Mouse (Mus musculus) urinary bladder, postnatal 10 days (tissue): Measurements from ENCODE around the gene BB287469.
"Not testable (repeated sequence)": the region's sequence is repeated elsewhere in the genome, so short reads cannot be mapped to it uniquely, and the experiment has no call there.

ENCODE experiments used
- DNase-seq: peaks from one replicate; pipeline ENCODE4 v3.0.0; 2022; ENCODE audit warnings: low spot score

Gene BB287469

DNA sequence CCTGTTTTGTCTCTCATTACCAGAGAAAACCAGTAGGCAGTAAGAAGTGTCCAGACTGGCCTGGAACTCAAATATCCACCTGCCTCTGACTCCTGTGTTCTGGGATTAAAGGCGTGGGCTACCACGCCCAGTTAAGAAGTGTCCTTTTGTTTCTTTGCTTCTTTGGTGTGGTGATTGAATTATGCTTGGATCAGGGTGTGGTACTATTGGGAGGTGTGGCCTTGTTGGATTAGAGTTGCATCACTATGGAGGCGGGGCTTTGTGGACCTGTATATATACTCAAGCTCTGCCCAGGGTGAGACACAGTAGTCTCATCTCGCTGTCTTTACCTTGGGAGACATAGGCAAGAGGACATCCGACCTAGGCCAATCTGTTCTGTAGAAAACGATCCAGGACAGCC lies at the start of gene BB287469:
TSS of gene BB287469 (plus strand) at position 301 of the 400 bp plus-strand sequence.
- not testable (repeated sequence) for DNase-seq

DNA sequence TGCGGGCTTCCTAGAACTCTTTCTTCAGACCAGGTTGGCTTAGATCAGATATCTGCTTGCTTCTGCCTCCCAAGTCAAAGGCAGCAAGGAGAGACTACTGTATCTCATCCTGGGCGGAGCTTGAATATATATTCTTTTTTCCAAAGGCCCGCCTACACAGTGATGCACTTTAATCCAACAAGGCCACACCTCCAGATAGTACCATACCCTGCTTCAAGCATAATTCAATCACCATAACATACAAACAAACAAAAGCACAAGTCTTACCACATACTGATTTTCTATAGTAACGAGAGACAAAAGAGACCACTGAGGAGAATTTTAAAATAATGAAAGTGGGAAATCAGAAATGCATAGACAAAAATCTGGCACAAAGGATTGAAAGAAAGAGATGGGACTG lies 40.7 kb upstream of the BB287469 start, which contains the start of gene Gm21319:
TSS of gene Gm21319 (minus strand) at position 101 of the 400 bp plus-strand sequence.
- not testable (repeated sequence) for DNase-seq

DNA sequence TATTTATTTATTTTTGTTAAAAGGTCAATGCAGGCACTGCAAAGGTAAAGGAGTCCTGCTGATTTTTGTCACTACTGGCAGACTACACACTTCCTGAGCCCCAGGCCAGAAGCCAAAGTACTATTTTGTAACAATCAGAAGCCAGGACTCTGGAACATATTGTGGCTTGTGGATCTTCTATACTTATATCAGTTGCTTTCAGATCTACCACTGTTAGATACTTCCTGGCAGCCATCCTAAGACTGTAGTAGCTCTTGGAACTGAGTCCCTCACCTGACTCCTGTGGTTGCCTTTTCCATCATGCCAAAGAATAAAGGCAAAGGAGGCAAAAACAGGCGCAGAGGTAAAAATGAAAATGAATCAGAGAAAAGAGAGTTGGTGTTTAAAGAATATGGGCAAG lies 21.2 kb upstream of the BB287469 start, which contains the start of gene Gm21936:
TSS of gene Gm21936 (plus strand) at position 301 of the 400 bp plus-strand sequence.
- not testable (repeated sequence) for DNase-seq

DNA sequence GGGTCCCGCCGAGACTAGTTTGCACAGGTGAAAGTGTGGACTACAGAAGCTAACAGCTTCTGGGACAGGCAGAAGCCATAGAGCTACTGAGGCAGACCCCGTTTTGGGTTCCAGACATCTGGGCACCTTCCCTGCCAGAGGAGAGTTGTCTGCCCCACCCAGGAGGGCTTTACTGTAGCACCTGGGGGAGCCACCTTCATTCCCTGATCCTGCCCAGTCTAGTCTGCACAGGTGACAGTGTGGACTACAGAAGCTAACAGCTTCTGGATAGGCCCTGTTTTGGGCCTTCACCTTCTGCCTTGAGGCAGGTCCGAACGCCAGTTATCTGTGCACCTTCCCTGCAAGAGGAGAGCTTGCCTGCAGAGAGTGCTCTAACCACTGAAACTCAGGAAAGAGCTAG lies 18.4 kb upstream of the BB287469 start:
- DNase-seq: not testable (repeated sequence)

DNA sequence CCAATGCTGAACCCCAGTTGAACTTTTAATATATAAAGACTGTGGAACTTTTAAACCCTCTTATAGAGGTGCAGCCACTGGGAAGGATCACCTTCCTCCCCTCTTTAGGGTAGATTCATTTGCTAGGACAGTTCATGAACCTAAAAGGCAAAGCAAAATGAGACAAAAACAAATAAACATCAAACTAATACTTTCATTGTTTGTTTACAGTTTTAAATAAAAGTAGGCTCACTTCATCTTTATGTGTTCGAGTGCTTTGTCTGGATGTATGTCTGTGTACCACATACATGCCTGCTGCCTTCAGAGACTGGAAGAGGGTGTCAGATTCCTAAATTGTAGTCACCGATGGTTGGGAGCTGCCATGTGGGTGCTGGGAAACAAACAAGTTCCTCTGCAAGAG lies 25.9 kb downstream of the BB287469 start, which contains the start of gene Gm2001:
TSS of gene Gm2001 (minus strand) at position 101 of the 400 bp plus-strand sequence.
- DNase-seq: not testable (repeated sequence)

DNA sequence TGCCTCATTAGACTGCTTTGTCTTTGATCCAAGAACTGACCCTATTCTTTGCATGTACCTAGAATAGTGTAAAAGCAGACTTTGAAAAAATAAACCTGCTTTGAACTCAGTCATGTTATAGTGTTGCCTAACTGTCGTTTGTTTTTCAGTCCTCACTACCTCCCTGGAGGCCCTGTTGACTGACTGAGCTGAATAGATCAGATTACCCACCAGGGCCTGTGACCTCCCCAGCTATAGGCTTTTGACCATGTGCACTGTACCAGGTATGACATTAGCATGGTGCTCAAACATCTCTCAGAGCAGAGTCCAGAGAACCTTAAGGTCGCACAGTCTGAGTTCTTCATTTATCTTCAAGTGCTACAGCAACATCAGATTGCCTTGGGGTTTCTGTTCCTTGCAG lies 34.3 kb downstream of the BB287469 start:
- DNase-seq: not testable (repeated sequence)

DNA sequence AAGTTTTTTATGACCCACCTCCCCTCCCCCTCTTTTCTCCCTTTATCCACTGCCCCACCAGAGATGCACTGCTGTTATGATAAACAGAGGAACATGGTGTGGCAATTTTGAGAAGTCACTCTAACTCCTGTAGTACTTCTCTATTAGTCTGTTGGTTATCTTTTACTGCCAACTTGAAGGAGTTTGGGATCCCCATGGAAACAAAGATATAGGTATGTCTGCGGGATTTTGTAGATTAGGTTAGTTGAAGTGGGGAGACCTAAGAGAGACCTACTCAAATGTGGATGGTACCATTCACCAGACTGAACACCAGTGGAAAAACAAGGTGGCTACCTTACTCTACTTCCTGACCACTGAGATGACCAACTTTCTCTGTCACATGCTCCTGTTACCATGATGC lies 39.7 kb downstream of the BB287469 start:
- not testable (repeated sequence) for DNase-seq

DNA sequence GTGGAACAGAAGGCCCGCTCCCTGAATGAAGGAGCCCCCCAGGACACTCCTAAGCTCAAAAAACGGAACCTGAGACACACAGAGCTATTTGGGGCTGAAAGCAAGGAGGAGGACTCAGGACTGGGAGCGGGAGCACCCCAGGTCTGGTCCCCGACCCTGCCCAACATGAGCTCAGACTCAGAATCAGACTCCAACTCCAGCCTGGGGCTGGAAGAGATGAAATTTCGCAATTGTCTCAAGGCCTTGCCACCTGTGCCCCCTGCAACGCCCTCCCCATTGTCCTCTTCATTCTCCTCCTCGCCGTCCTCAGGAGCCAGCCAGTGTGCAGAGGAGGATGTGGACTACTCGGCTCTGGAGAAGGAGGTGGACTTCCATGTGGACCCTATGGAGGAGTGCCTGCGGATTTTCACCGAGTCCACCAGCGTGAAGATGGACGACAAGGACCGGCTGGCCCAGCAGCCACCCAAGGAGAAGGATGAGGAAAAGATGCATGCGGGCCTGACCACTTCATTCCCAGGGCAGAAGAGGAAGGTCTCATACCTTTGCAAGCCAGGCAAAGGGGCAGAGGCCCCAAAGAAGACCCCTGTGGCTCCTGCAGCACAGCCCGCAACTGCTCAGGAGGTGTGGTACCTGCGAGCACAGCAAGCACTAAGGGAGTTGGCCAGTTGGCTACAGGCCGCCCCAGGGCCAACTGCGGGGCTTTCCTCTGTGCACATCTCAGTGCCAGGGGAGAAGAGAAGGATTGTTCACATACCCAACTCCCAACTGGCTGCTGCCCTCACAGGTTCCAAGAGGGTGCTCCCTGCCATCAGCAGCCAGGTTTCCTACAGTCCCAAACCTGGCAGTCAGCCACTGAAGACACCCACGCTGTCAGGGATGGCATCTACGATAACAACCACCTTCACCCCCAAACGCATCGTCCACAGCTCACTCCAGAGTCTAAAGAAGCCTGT lies 45.6 kb downstream of the BB287469 start:
- not testable (repeated sequence) for DNase-seq

DNA sequence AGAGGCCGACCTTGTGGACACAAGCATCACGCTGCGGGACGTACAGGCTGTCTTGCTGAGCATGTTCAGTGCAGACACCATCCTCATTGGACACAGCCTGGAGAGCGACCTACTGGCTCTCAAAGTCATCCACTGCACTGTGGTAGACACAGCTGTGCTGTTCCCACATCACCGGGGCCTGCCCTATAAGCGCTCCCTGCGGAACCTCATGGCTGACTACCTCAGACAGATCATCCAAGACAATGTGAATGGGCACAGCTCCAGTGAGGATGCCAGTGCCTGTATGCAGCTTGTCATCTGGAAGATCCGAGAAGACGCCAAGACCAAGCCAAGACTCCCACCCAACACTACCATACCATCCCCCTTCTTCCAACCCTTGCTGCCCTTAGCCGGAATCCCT lies 47.3 kb downstream of the BB287469 start:
- not testable (repeated sequence) for DNase-seq

DNA sequence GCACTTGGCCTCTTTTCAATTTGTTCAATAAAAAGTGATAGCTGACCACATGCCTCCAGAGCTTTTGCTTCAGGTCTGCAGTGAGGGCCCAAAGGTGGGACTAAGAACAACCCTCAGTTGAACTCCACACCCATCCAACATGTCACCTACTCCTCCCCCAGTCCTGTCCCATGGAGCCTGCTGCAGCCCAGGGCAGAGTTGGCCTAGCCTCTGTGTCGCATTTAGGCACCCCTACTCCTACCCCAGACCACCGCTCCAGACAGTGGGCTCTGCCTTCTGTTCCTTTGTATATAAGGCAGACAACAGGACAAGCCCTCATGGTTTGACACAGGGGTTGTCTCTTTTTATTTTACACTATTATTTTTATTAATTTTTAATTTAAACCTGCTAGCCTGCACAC lies 47.7 kb downstream of the BB287469 start:
- DNase-seq: not testable (repeated sequence)
